Mouse (Mus musculus) heart, embryonic 15.5 days (tissue): ENCODE results near the gene Rpl28. TPM values are rescaled to one million over a fixed set of nuclear protein-coding genes. Genes with fewer than 3 reads are reported as not detected.

ENCODE experiments used
- ATAC-seq: fragments of 200-750 bp; cut with Nextera tagmentation; replicated peaks from 2 replicates; pipeline ENCODE4 v1.8.0; 2017; ENCODE audit warnings: low read depth, moderate TSS enrichment; ENCODE audit not compliant: insufficient number of reproducible peaks, insufficient read depth, low FRiP score
- H3K27ac ChIP-seq: fragments of 300-500 bp; sonication (generic); 2 replicates; pipeline ENCODE4 v1.5.1; 2015; ENCODE audit warnings: mild to moderate bottlenecking, inconsistent platforms
- H3K27me3 ChIP-seq: fragments of 300-500 bp; sonication (generic); 2 replicates; pipeline ENCODE4 v1.6.1; 2015; ENCODE audit warnings: inconsistent platforms
- H3K36me3 ChIP-seq: fragments of 300-500 bp; sonication (generic); 2 replicates; pipeline ENCODE4 v1.6.1; 2015; ENCODE audit warnings: mild to moderate bottlenecking, inconsistent platforms
- H3K4me1 ChIP-seq: fragments of 300-500 bp; sonication (generic); replicated peaks from 2 replicates; pipeline ENCODE4 v1.6.1; 2015; ENCODE audit warnings: inconsistent platforms
- H3K4me2 ChIP-seq: fragments of 300-500 bp; sonication (generic); 2 replicates; pipeline ENCODE4 v1.6.1; 2015; ENCODE audit warnings: inconsistent platforms, mild to moderate bottlenecking, moderate library complexity
- H3K4me3 ChIP-seq: fragments of 300-500 bp; sonication (generic); 2 replicates; pipeline ENCODE4 v1.5.1; 2015; ENCODE audit warnings: mild to moderate bottlenecking, inconsistent platforms
- H3K9ac ChIP-seq: fragments of 300-500 bp; sonication (generic); 2 replicates; pipeline ENCODE4 v1.6.1; 2015; ENCODE audit warnings: mild to moderate bottlenecking, inconsistent platforms
- H3K9me3 ChIP-seq: fragments of 300-500 bp; sonication (generic); replicated peaks from 2 replicates; pipeline ENCODE4 v1.6.1; 2016; ENCODE audit warnings: inconsistent platforms
- WGBS: fragments of 180-500 bp; shearing (Covaris S2); methylation state at CpG from one replicate; pipeline ENCODE4 v1.1.7; 2015; ENCODE audit warnings: mixed read lengths; 5-methylcytosine and 5-hydroxymethylcytosine counted together
- polyA plus RNA-seq: library from polyadenylated mRNA; unstranded; fragments of >200 nt; fragmentation: Nextera tagmentation; extraction: Ambion mirVana; gene quantifications from 2 replicates; pipeline ENCODE4 v1.2.1, GENCODE M21; 2015

The Rpl28 gene
- polyA plus RNA-seq, 1 experiment from 2014 or later, result 209 TPM

GRCm38 (mm10) chr7:4764946-4765710 lies 27.5 kb upstream of the Rpl28 start:
- H3K27ac ChIP-seq, result no peak overlapping the region
- H3K9me3 ChIP-seq, result no peaks in the 10 kb centered on the region
- WGBS, result 35% methylated on average over 4 of the region's 4 CpGs
- H3K4me2 ChIP-seq, result no peak overlapping the region
- no peak overlapping the region for H3K9ac ChIP-seq
- no peaks in the 10 kb centered on the region for H3K36me3 ChIP-seq
- H3K4me1 ChIP-seq, result 0 out of 2 replicates have a peak, but pooled peaks cover 3% of the 10 kb centered on the region
- no peak for ATAC-seq
- no peaks in the 10 kb centered on the region for H3K27me3 ChIP-seq
- no peak overlapping the region for H3K4me3 ChIP-seq

GRCm38 (mm10) chr7:4771202-4771601 lies 21.5 kb upstream of the Rpl28 start, which contains the start of gene Fam71e2:
Gene Fam71e2, minus strand, starts transcription at chr7:4771302.
- Histone ChIP-seq H3K9ac (no peak within 1 kb of the TSS), H3K4me3 (no peak within 1 kb of the TSS), H3K27ac (no peak within 1 kb of the TSS), H3K9me3 (no peaks in the 10 kb centered on the region), H3K27me3 (peaks cover 20% of the 10 kb centered on the region), H3K4me2 (no peak within 1 kb of the TSS), H3K36me3 (no peaks in the 10 kb centered on the region), H3K4me1 (no peaks in the 10 kb centered on the region)
- no peak for ATAC-seq
- 59% methylated on average over 3 of the region's 5 CpGs for WGBS

GRCm38 (mm10) chr7:4776131-4776530 lies 16.5 kb upstream of the Rpl28 start:
- no peak overlapping the region for H3K27ac ChIP-seq
- 40% methylated on average over 10 of the region's 10 CpGs for WGBS
- no peak for ATAC-seq

DNA sequence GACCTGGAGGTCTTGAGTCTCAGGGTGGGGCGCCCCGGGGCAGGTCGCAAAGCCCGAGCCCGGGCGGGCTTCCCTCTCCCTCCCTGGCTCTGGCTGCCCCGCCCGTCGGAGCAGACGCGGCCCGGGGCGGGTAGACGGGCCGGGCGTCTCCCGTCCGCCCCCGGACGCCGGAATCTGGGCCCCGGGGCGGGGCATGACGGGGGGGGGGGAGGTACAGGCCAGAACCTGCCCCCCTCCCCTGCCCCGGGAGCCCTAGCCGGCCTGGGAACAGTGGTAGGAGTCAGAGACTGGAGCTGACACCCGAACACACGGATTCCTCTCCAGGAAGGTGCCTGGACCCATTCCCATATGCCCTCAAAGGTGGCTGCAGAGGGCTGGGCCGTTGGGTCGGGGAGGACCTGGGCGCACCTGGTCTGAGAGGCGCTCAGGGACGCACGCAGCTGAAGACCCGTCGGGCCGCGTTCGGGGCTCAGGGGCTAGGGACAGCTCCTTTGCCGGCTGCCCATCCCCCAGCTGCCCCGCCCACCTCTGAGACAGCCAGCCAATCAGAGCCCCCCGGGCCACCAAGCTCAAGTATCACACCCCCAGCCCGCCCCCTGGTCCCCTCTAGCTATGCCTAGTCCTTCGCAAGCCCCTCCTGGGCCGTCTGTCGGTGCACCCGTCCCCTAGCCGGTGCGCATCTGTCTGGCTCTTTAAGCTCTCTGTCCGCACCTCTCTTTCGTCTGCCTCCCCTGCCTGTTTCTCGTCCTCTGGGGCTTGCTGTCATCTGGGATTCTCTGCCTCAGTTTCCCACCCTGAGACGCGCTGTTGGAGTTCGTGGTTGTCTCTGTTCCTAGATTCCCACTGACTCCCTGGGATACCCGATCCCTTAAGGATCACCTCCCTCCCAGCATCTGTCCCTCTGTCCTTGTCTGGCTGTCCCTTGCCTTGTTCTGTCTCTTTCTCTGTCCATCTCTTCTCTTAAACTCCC lies 15.5 kb upstream of the Rpl28 start:
- peaks cover 70% of the 10 kb centered on the region for H3K27me3 ChIP-seq
- WGBS, result 1% methylated on average over 35 of the region's 56 CpGs

More at GRCm38 (mm10) chr7:4776131-4776530, 16.5 kb upstream of the Rpl28 start:
- no peak overlapping the region for H3K4me2 ChIP-seq
- H3K9ac ChIP-seq, result no peak overlapping the region
- no peaks in the 10 kb centered on the region for H3K9me3 ChIP-seq
- peaks cover 63% of the 10 kb centered on the region for H3K27me3 ChIP-seq
- H3K4me1 ChIP-seq, result peaks cover 9% of the 10 kb centered on the region
- H3K36me3 ChIP-seq, result no peaks in the 10 kb centered on the region
- H3K4me3 ChIP-seq, result no peak overlapping the region

GRCm38 (mm10) chr7:4777851-4778637 lies 14.6 kb upstream of the Rpl28 start:
- ATAC-seq, result no peak
- no peak overlapping the region for H3K27ac ChIP-seq
- no peaks in the 10 kb centered on the region for H3K36me3 ChIP-seq
- H3K9ac ChIP-seq, result no peak overlapping the region
- no peak overlapping the region for H3K4me2 ChIP-seq
- H3K4me3 ChIP-seq, result no peak overlapping the region
- peaks cover 78% of the 10 kb centered on the region for H3K27me3 ChIP-seq
- no peaks in the 10 kb centered on the region for H3K9me3 ChIP-seq
- WGBS, result 5% methylated on average over 20 of the region's 20 CpGs
- peaks cover 9% of the 10 kb centered on the region for H3K4me1 ChIP-seq

More for the DNA sequence above, 15.5 kb upstream of the Rpl28 start:
- ATAC-seq, result peak; percentile 33
- H3K4me1 ChIP-seq, result peaks cover 9% of the 10 kb centered on the region
- no peak overlapping the region for H3K27ac ChIP-seq
- H3K9me3 ChIP-seq, result no peaks in the 10 kb centered on the region
- peak overlapping the region; percentile 40 for H3K9ac ChIP-seq
- peak overlapping the region; percentile 39 for H3K4me3 ChIP-seq
- peak overlapping the region; percentile 63 for H3K4me2 ChIP-seq
- H3K36me3 ChIP-seq, result no peaks in the 10 kb centered on the region

DNA sequence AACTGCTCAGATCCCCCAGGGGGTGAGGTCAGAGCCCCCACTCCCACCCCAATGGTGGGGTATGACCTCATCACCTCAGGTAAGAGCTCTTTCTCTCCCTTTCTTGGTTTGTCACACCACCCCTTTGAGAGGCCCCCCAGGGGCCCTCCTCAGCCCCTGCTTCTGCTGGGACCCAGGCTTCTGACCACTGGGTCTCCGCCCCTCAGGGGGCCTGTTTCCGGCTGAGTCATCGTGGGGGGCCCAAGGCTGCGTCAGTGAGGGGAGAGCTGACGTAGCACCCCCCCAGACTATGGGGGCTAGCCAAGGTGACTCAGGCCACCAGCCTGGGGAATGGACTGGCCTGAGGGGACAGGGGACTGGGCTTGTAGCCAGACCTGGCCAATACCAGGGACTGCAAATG lies 12.8 kb upstream of the Rpl28 start:
- Histone ChIP-seq H3K36me3 (no peaks in the 10 kb centered on the region), H3K9me3 (no peaks in the 10 kb centered on the region), H3K4me3 (no peak overlapping the region), H3K27ac (no peak overlapping the region), H3K27me3 (peaks cover 75% of the 10 kb centered on the region), H3K9ac (no peak overlapping the region), H3K4me2 (no peak overlapping the region), H3K4me1 (peaks cover 9% of the 10 kb centered on the region)
- no peak for ATAC-seq
- 25% methylated on average over 5 of the region's 5 CpGs for WGBS

DNA sequence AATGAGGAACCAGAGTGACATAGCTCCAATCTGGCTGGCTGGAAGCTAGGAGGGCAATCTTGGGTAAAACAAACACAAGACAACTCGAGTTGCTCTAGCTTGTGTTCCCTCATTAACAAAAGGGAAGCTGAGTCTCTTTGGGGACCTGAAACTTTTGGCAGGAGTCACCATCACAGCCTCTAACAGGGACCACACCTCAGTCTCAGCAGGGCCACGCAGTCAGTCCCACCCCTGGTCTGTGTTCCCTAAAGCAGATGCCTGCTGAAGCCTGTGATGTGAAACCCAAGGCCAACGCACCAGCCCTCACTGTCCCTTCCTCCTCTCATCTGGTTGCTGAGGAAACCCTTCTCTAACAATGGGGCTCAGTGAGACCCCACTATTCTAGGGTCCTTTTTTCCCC lies 10.5 kb upstream of the Rpl28 start:
- peaks cover 4% of the 10 kb centered on the region for H3K4me1 ChIP-seq
- no peak overlapping the region for H3K9ac ChIP-seq
- no peaks in the 10 kb centered on the region for H3K36me3 ChIP-seq
- no peaks in the 10 kb centered on the region for H3K9me3 ChIP-seq
- no peak overlapping the region for H3K4me2 ChIP-seq
- no peak overlapping the region for H3K4me3 ChIP-seq
- no peak overlapping the region for H3K27ac ChIP-seq
- no peak for ATAC-seq
- peaks cover 53% of the 10 kb centered on the region for H3K27me3 ChIP-seq
- WGBS, result 42% methylated on average over 3 of the region's 3 CpGs

- no peak for ATAC-seq
- Histone ChIP-seq H3K4me2 (no peak within 1 kb of the TSS), H3K27me3 (peaks cover 47% of the 10 kb centered on the region), H3K4me3 (no peak within 1 kb of the TSS), H3K9ac (no peak within 1 kb of the TSS), H3K27ac (no peak within 1 kb of the TSS), H3K36me3 (no peaks in the 10 kb centered on the region), H3K9me3 (no peaks in the 10 kb centered on the region), H3K4me1 (no peaks in the 10 kb centered on the region)
- WGBS, result 76% methylated on average over 2 of the region's 2 CpGs
Measured at GRCm38 (mm10) chr7:4782759-4783158, 9.9 kb upstream of the Rpl28 start, which contains the start of the genes Il11 and Tmem190. Gene Il11, minus strand, starts transcription at chr7:4782859. Gene Tmem190, plus strand, starts transcription at chr7:4782937.

- no peak overlapping the region for H3K4me2 ChIP-seq
- 71% methylated on average over 14 of the region's 14 CpGs for WGBS
- H3K9ac ChIP-seq, result no peak overlapping the region
- H3K9me3 ChIP-seq, result no peaks in the 10 kb centered on the region
- H3K36me3 ChIP-seq, result no peaks in the 10 kb centered on the region
- ATAC-seq, result no peak
- no peak overlapping the region for H3K27ac ChIP-seq
- no peak overlapping the region for H3K4me3 ChIP-seq
- peaks cover 37% of the 10 kb centered on the region for H3K27me3 ChIP-seq
- H3K4me1 ChIP-seq, result peaks cover 6% of the 10 kb centered on the region
Measured at GRCm38 (mm10) chr7:4783667-4784268, 8.9 kb upstream of the Rpl28 start.

DNA sequence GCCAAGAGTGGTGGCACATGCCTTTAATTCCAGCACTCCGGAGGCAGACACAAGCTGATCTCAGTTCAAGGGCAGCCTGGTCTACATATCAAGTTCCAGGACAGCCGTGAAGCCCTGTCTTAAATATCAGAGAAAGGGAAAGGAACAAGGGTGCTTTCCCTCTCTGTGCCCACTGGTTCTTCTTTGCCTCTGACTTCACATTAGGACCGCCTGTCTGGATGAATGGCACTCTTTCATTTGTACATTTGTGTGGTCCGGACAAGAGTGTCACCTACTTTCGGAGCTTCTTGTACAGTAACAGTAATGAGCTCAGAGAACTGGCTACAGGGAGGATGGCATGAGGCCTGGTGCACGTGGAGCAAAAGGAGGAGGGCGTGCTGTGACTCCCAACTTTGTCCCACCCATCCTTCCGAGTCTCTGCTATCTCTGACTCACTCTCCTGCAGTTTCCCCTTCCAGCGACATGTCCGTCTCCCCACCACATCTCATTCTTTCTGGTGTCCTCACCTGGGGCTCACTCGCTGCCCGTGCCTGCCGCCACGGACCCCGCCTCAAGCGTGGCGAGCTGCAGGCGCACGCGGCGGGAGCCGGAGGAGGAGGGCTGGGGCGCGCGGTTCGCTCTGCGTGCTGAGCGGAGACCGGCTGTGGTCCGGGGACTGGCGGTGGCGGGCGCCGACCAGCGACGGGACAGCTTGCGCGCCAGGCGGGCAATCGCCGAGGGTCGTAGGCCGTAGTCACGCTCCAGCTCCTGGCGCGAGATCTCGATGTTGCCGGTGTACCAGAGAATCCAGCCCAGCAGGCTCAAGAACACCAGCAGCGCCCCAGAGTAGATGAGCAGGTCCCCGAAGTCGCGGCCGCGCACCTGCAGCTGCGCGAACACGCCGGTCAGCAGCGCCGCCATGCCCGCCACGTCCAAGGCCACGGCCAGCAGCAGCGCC lies 3.9 kb upstream of the Rpl28 start:
- peak overlapping the region; percentile 63 for H3K4me3 ChIP-seq
- peak overlapping the region; percentile 57 for H3K27ac ChIP-seq
- no peaks in the 10 kb centered on the region for H3K36me3 ChIP-seq
- peak overlapping the region; percentile 94 for H3K4me2 ChIP-seq
- H3K9ac ChIP-seq, result peak overlapping the region; percentile 78
- 1% methylated on average over 64 of the region's 64 CpGs for WGBS
- peaks cover 4% of the 10 kb centered on the region; the same call in 1 of the 2 replicates for H3K27me3 ChIP-seq
- peak; percentile 47 for ATAC-seq
- H3K9me3 ChIP-seq, result no peaks in the 10 kb centered on the region
- peaks cover 16% of the 10 kb centered on the region for H3K4me1 ChIP-seq
